Mouse (Mus musculus): ENCODE results near the gene Emc4.

DNA sequence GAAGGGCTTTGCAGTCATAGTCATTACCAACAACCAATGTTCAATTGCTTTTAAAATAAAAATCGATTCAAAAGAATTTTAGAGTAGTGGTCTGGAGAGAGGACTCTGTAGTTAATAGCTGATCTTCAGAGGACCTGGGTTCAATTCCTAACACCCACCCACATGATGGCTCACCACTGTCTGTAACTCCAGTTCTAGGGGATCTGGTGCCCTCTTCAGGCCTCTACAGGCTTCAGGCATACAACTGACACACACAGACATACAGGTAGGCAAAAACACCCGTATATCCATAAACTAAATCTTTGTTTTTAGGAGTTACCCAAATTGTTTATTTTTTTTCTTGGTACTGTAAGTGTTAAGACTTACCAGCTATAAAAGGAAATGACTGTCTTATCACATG, 28.1 kb downstream of the Emc4 start:
- TF ChIP-seq CTCF (IDR thresholded peaks at IDR 0.05; ENCODE audit: insufficient read depth, low read depth, low read length) (no peak), POLR2A (IDR thresholded peaks at IDR 0.05; ENCODE audit: insufficient read depth, low read depth, low read length) (no peak)
